ENCODE assay signal across 14 mouse cellular contexts in the genomic region with DNA sequence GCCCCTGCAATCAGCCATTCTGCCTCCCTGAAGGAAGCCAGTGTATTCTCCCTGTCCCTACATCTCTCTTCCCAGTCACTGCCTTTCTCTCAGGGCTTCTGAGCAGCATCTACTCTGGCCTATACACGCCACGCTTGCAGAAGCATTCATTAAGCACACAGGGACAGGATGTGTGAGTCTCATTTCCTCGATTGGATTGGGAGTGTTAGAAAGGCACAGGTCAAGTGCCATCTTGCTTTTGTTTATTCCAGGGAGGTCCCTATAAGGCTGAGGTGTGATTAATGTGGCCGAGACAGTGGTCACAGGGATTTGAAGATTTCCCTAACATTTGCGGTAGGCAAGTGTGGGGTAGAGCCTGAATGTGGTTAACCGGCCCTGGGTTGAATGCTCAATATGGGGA. TPM values are rescaled to one million over a fixed set of nuclear protein-coding genes. Genes with fewer than 3 reads are reported as not detected.
A peak's percentile ranks its signal among the peaks of the same experiment; 100 is the strongest.
DNase-seq lines count a peak whose midpoint lies in the region; ATAC-seq and TF ChIP-seq lines count a peak whose summit lies in the region.
"Had no signal": no experiment of that assay in that cellular context is flagged by ENCODE, and none has a peak within 500 bp of the region (broad histone marks: within the 10 kb centered on the region; RNA-seq: fewer than 3 reads in every experiment).

No protein-coding gene starts in this region.

- WGBS in heart, embryonic 12.5 days = 41% methylated on average over 6 of the region's 6 CpGs
- whole genome bisulfite sequencing in lung, postnatal 0 days = 47% methylated on average over 6 of the region's 6 CpGs
- 67% methylated on average over 6 of the region's 6 CpGs for WGBS in intestine, embryonic 15.5 days
- WGBS in stomach, embryonic 14.5 days = 50% methylated on average over 6 of the region's 6 CpGs
- WGBS in midbrain, embryonic 14.5 days = 77% methylated on average over 6 of the region's 6 CpGs

- peak overlapping the region; percentile 97 for H3K27ac ChIP-seq in heart, embryonic 12.5 days (ENCODE audit: poor library complexity, severe bottlenecking)
- H3K27ac ChIP-seq in lung, postnatal 0 days (ENCODE audit: low read length) = no peak overlapping the region
- no peak overlapping the region for H3K27ac ChIP-seq in intestine, embryonic 15.5 days
- no peak overlapping the region for H3K27ac ChIP-seq in stomach, embryonic 14.5 days (ENCODE audit: low read length)
- no peak overlapping the region for H3K27ac ChIP-seq in midbrain, embryonic 14.5 days (replicated peaks; ENCODE audit: low read depth, low read length)
- H3K27ac ChIP-seq: hindbrain, embryonic 12.5 days; midbrain, embryonic 12.5 days had no signal

- H3K27me3 ChIP-seq in heart, embryonic 12.5 days (replicated peaks) = no peaks in the 10 kb centered on the region
- no peaks in the 10 kb centered on the region for H3K27me3 ChIP-seq in lung, postnatal 0 days (replicated peaks; ENCODE audit: insufficient read depth, low read length)
- H3K27me3 ChIP-seq in intestine, embryonic 15.5 days (replicated peaks) = no peaks in the 10 kb centered on the region
- H3K27me3 ChIP-seq in stomach, embryonic 14.5 days (ENCODE audit: control insufficient read depth, insufficient read depth, low read length) = no peaks in the 10 kb centered on the region
- H3K27me3 ChIP-seq in midbrain, embryonic 14.5 days (ENCODE audit: control insufficient read depth, insufficient read depth, low read length) = peaks cover 21% of the 10 kb centered on the region

- H3K4me3 ChIP-seq in heart, embryonic 12.5 days = peak overlapping the region; percentile 90
- no peak overlapping the region for H3K4me3 ChIP-seq in lung, postnatal 0 days (ENCODE audit: low read depth, low read length)
- no peak overlapping the region for H3K4me3 ChIP-seq in intestine, embryonic 15.5 days (replicated peaks)
- H3K4me3 ChIP-seq in stomach, embryonic 14.5 days (ENCODE audit: low read depth, low read length) = no peak overlapping the region
- no peak overlapping the region for H3K4me3 ChIP-seq in midbrain, embryonic 14.5 days (replicated peaks; ENCODE audit: low read depth, low read length)
- H3K4me3 ChIP-seq: hindbrain, embryonic 12.5 days; midbrain, embryonic 12.5 days had no signal

- DNase-seq in heart, postnatal 25 days (ENCODE audit: low spot score) = no peak
- DNase-seq in lung, postnatal 0 days (ENCODE audit: low spot score) = no peak
- no peak for DNase-seq in lung, postnatal 36 days
- no peak for DNase-seq in midbrain, embryonic 14.5 days
- DNase-seq: adrenal gland, postnatal 14 days; cerebellum, adult 11 months; embryo, embryonic 11 days; right cerebral cortex, postnatal 25 days had no signal

- H3K4me1 ChIP-seq in heart, embryonic 12.5 days (replicated peaks) = peaks cover 81% of the 10 kb centered on the region
- H3K4me1 ChIP-seq in lung, postnatal 0 days (ENCODE audit: insufficient read depth, low read depth, low read length) = peaks cover 14% of the 10 kb centered on the region
- peaks cover 55% of the 10 kb centered on the region for H3K4me1 ChIP-seq in intestine, embryonic 15.5 days (replicated peaks)
- H3K4me1 ChIP-seq in stomach, embryonic 14.5 days (ENCODE audit: control insufficient read depth, insufficient read depth, low read length) = peaks cover 47% of the 10 kb centered on the region
- H3K4me1 ChIP-seq in midbrain, embryonic 14.5 days (ENCODE audit: control insufficient read depth, insufficient read depth, low read length) = 0 out of 2 replicates have a peak, but pooled peaks cover 10% of the 10 kb centered on the region

- TF ChIP-seq CTCF in lung, postnatal 0 days (IDR thresholded peaks at IDR 0.05) = no peak

- TF ChIP-seq EP300 in lung, postnatal 0 days (IDR thresholded peaks at IDR 0.05) = no peak

- intact Hi-C loops in heart, postnatal 25 days (cut with DNase I) = no loop called here

- H3K9ac ChIP-seq in heart, embryonic 12.5 days = peak overlapping the region; percentile 97
- H3K9ac ChIP-seq in lung, postnatal 0 days (replicated peaks; ENCODE audit: low read depth) = no peak overlapping the region
- H3K9ac ChIP-seq in intestine, embryonic 15.5 days = no peak overlapping the region
- no peak overlapping the region for H3K9ac ChIP-seq in stomach, embryonic 14.5 days (replicated peaks; ENCODE audit: low read depth, low read length)
- no peak overlapping the region for H3K9ac ChIP-seq in midbrain, embryonic 14.5 days (replicated peaks; ENCODE audit: low read length)
- H3K9ac ChIP-seq: hindbrain, embryonic 12.5 days; midbrain, embryonic 12.5 days had no signal

- H3K9me3 ChIP-seq in heart, embryonic 12.5 days (replicated peaks) = no peaks in the 10 kb centered on the region
- no peaks in the 10 kb centered on the region for H3K9me3 ChIP-seq in lung, postnatal 0 days (ENCODE audit: low read length)
- no peaks in the 10 kb centered on the region for H3K9me3 ChIP-seq in intestine, embryonic 15.5 days
- H3K9me3 ChIP-seq in stomach, embryonic 14.5 days (ENCODE audit: control insufficient read depth, low read depth, low read length) = no peaks in the 10 kb centered on the region
- H3K9me3 ChIP-seq in midbrain, embryonic 14.5 days (ENCODE audit: control insufficient read depth, low read length) = no peaks in the 10 kb centered on the region
- H3K9me3 ChIP-seq: hindbrain, embryonic 12.5 days; midbrain, embryonic 12.5 days had no signal

- H3K36me3 ChIP-seq in heart, embryonic 12.5 days = 0 out of 2 replicates have a peak, but pooled peaks cover 4% of the 10 kb centered on the region
- H3K36me3 ChIP-seq in lung, postnatal 0 days (ENCODE audit: insufficient read depth, low read length) = no peaks in the 10 kb centered on the region
- no peaks in the 10 kb centered on the region for H3K36me3 ChIP-seq in intestine, embryonic 15.5 days
- H3K36me3 ChIP-seq in stomach, embryonic 14.5 days (ENCODE audit: control insufficient read depth, insufficient read depth, low read length) = no peaks in the 10 kb centered on the region
- H3K36me3 ChIP-seq in midbrain, embryonic 14.5 days (ENCODE audit: control insufficient read depth, insufficient read depth, low read length) = no peaks in the 10 kb centered on the region
- H3K36me3 ChIP-seq: hindbrain, embryonic 12.5 days; midbrain, embryonic 12.5 days had no signal

- ATAC-seq in heart, embryonic 12.5 days (ENCODE audit: insufficient number of reproducible peaks, low FRiP score) = no peak
- no peak for ATAC-seq in lung, postnatal 0 days
- ATAC-seq in intestine, embryonic 15.5 days = no peak
- ATAC-seq in stomach, embryonic 14.5 days (ENCODE audit: insufficient number of reproducible peaks, insufficient read depth, low FRiP score, low read depth) = no peak
- ATAC-seq in monocyte, adult 5-6 weeks (replicated peaks; ENCODE audit: insufficient number of reproducible peaks, low FRiP score, low TSS enrichment, poor library complexity, severe bottlenecking) = no peak
- no peak for ATAC-seq in midbrain, embryonic 14.5 days (ENCODE audit: low FRiP score, low TSS enrichment)

- peak overlapping the region; percentile 90 for H3K4me2 ChIP-seq in heart, embryonic 12.5 days
- H3K4me2 ChIP-seq in lung, postnatal 0 days (replicated peaks; ENCODE audit: low read depth, low read length) = peak overlapping the region; percentile 91
- H3K4me2 ChIP-seq in intestine, embryonic 15.5 days (replicated peaks) = peak overlapping the region; percentile 84
- peak overlapping the region; percentile 74 for H3K4me2 ChIP-seq in stomach, embryonic 14.5 days (replicated peaks; ENCODE audit: low read depth, low read length)
- no peak overlapping the region for H3K4me2 ChIP-seq in midbrain, embryonic 14.5 days (ENCODE audit: low read length)
- H3K4me2 ChIP-seq: hindbrain, embryonic 12.5 days; midbrain, embryonic 12.5 days had no signal

RNA-seq across cellular contexts. Expression of a gene that starts 4.2 kb away (rescaled TPM):
- polyA plus RNA-seq in heart, embryonic 12.5 days (2016; fragmentation: Nextera tagmentation; extraction: Ambion mirVana) = 113 and 122 TPM in 2 replicates
- 10 to 100 TPM; 79.6 to 81.5 TPM for total RNA-seq in heart, postnatal 25 days (2021)
- 49.6 and 54.4 TPM in 2 replicates for polyA plus RNA-seq in lung, postnatal 0 days (2015; fragmentation: Nextera tagmentation; extraction: Ambion mirVana)
- polyA plus RNA-seq in intestine, embryonic 15.5 days (2015; fragmentation: Nextera tagmentation; extraction: Ambion mirVana) = 32.7 and 33.8 TPM in 2 replicates
- 37.2 and 44.0 TPM in 2 replicates for polyA plus RNA-seq in stomach, embryonic 14.5 days (2014; fragmentation: Nextera tagmentation; extraction: Ambion mirVana)
- 85.7 to 143 TPM (median 87.9 TPM) in 3 replicates for total RNA-seq in monocyte, adult 5-6 weeks (2017)
- 2.5 and 4.7 TPM in 2 replicates for polyA plus RNA-seq in midbrain, embryonic 14.5 days (2014; fragmentation: Nextera tagmentation; extraction: Ambion mirVana)

RNA-seq across cellular contexts. Expression of a gene that starts 58.2 kb away (rescaled TPM):
- 94.9 and 109 TPM in 2 replicates for polyA plus RNA-seq in heart, embryonic 12.5 days (2016; fragmentation: Nextera tagmentation; extraction: Ambion mirVana)
- total RNA-seq in heart, postnatal 25 days (2021) = 10 to 100 TPM; 64.4 to 68.6 TPM
- polyA plus RNA-seq in lung, postnatal 0 days (2015; fragmentation: Nextera tagmentation; extraction: Ambion mirVana) = 123 and 148 TPM in 2 replicates
- polyA plus RNA-seq in intestine, embryonic 15.5 days (2015; fragmentation: Nextera tagmentation; extraction: Ambion mirVana) = 101 and 124 TPM in 2 replicates
- polyA plus RNA-seq in stomach, embryonic 14.5 days (2014; fragmentation: Nextera tagmentation; extraction: Ambion mirVana) = 62.0 and 63.4 TPM in 2 replicates
- total RNA-seq in monocyte, adult 5-6 weeks (2017) = 97.4 to 180 TPM (median 175 TPM) in 3 replicates
- 24.7 and 31.8 TPM in 2 replicates for polyA plus RNA-seq in midbrain, embryonic 14.5 days (2014; fragmentation: Nextera tagmentation; extraction: Ambion mirVana)
